Mouse (Mus musculus) CD4-positive, CD25-positive, alpha-beta regulatory T cell, adult 4 months (primary cell): ENCODE measurements around the gene Aqp2. TPM values are rescaled to one million over a fixed set of nuclear protein-coding genes. Genes with fewer than 3 reads are reported as not detected.

Experiments
- ATAC-seq: one replicate; pipeline ENCODE4 v1.8.0; 2017
- polyA plus RNA-seq, 2 experiments: library from polyadenylated mRNA; unstranded; fragments of 100-300 nt; shearing (Covaris generic); gene quantifications; one replicate each; pipeline ENCODE4 v1.2.1; 2017

The Aqp2 gene
- polyA plus RNA-seq, 2 experiments from 2014 or later = not detected

DNA sequence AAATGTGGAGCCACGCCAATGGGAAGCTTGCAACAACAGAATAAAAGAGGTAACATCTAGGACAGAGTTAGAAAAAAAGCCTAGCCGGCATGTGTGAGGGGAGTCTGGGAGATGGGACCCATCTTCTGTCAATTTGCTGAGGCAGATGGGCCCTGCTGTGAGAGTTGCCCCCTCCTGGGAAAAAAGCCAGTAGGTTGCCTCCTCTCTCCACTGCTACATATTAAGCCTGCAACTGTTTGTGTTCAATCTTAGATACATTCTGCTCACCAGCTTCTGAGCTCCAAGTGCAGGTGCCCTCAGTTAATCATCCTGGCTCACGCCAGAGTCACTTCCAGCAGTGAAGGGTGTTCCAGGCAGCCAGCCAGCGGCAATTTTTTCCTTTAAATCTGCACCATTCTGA lies 41.0 kb downstream of the Aqp2 start:
- ATAC-seq = no peak

DNA sequence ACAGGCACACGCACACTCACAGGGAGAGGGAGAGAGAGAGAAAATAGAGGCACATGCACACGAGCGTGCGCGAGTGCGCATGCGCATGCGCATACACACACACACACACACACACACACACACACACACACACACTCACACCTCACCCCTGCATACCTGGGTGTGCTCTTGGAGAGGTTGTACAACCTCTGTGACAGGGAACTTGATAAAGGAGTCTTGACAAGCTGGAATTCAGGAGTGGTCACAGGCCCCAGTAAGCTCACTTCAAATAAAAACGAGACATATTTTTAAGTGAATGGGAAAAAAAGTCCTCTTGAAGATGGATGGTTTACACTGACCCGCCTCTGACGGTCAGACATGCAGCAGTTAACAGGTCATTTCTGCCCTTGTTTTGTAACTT lies 43.2 kb downstream of the Aqp2 start:
- ATAC-seq = no peak

DNA sequence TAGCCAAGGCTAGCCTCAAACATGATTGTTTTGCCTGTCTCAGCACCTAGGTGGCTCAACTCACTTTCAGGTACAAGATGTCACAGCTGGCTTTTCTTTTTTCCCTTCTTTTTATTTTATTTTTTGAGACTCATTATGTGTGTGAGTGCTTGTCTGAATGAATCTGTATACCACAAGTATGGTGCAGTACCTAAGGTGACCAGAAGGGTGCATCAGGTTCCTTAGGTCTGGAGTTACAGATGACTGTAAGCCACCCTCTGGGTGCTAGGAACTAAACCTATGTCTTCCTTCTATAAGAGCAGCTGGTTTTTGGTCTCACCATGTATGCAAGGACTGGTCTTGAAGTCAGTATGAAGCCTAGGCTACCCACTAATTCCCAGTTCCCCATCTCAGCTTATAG lies 52.8 kb downstream of the Aqp2 start:
- ATAC-seq = no peak

Other genes with a start within 250 kb of the Aqp2 start
- gene Fmnl3, start 208.6 kb upstream of the Aqp2 start, polyA plus RNA-seq = 10 to 100 TPM in 1 of 2 experiments, 1 to 10 TPM in 1; 7.7 to 16.0 TPM
- gene Tmbim6, start 186.2 kb upstream of the Aqp2 start, polyA plus RNA-seq = 1,000 to 10,000 TPM; 1,029 to 1,509 TPM
- 1 to 10 TPM; 1.2 to 2.3 TPM for gene Nckap5l, start 121.3 kb upstream of the Aqp2 start, polyA plus RNA-seq
- gene Bcdin3d, start 104.3 kb upstream of the Aqp2 start, polyA plus RNA-seq = 10 to 100 TPM; 27.9 to 41.0 TPM
- under 1 TPM in 1 of 2 experiments, not detected in 1; 0.03 TPM for gene Faim2, start 50.9 kb upstream of the Aqp2 start, polyA plus RNA-seq
- gene Aqp5, start 11.7 kb downstream of the Aqp2 start, polyA plus RNA-seq = not detected
- not detected for gene Aqp6, start 22.3 kb downstream of the Aqp2 start, polyA plus RNA-seq
- gene Racgap1, start 72.6 kb downstream of the Aqp2 start, polyA plus RNA-seq = 10 to 100 TPM; 17.6 to 18.2 TPM
- under 1 TPM in 1 of 2 experiments, not detected in 1; 0.52 TPM for gene Asic1, start 91.3 kb downstream of the Aqp2 start, polyA plus RNA-seq
- 10 to 100 TPM; 10.0 to 14.8 TPM for gene Smarcd1, start 123.1 kb downstream of the Aqp2 start, polyA plus RNA-seq
- not detected for gene Gm17349, start 126.4 kb downstream of the Aqp2 start, polyA plus RNA-seq
- gene Gpd1, start 138.5 kb downstream of the Aqp2 start, polyA plus RNA-seq = under 1 TPM in 1 of 2 experiments, not detected in 1; 0.41 TPM
- gene Cox14, start 146.6 kb downstream of the Aqp2 start, polyA plus RNA-seq = 100 to 1,000 TPM; 139 to 168 TPM
- 10 to 100 TPM; 54.4 to 64.6 TPM for gene Cers5, start 193.8 kb downstream of the Aqp2 start, polyA plus RNA-seq